Comparison of ENCODE assay signal across 8 mouse cellular contexts in the genomic region with DNA sequence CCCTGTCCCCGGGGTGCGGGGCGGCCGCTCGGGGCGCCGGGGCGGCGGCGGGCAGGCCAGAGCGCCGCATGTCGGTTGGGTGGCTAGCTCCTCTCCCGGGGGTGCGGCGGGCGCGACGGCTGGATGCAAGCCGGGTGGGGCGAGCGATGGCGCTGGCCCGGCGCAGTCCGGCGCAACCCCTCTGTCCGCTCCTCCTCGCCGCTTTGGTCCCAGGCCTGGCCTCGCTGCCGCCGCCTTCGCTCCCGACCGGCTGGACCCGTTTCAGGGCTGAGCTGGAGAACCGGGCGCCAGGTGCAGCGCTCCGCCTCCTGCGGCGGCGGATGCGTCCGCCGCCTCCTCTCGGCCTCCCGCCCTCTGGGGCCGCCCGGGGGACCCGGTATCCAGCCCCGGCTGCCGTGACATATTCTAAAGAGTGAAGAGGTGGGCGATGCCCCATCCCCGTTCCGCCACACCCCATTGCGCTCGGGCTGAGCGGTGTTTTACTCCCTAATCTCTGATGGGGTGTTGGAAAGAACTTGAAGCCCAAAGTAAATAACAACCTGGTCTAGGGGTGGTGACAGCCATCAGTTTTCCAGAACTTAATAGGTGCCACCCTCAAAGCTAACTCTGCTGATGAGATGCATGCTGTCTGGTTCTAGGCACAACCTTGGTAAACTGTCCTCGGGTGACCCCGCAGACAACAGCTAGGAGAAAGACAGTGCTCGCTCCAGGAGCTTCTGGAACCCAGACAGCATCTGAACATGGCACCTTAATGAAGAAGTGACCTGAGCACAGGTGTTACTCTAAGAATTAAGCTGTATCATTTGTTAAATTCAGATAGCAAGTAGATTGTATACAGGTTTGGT. TPM values are rescaled to one million over a fixed set of nuclear protein-coding genes. Genes with fewer than 3 reads are reported as not detected.
DNase-seq lines count a peak whose midpoint lies in the region; ATAC-seq and TF ChIP-seq lines count a peak whose summit lies in the region.

A gene (minus strand): TSS at position 407 of the 845 bp plus-strand sequence.

- H3K9ac ChIP-seq in forebrain, embryonic 13.5 days = peak within 1 kb of the TSS; percentile 93
- H3K9ac ChIP-seq in heart, postnatal 0 days (replicated peaks; ENCODE audit: low read depth, low read length) = peak within 1 kb of the TSS; percentile 70
- H3K9ac ChIP-seq in liver, embryonic 16.5 days (ENCODE audit: low read depth, low read length) = peak within 1 kb of the TSS; percentile 56
- H3K9ac ChIP-seq in neural tube, embryonic 11.5 days (ENCODE audit: low read length) = peak within 1 kb of the TSS; percentile 92
- H3K9ac ChIP-seq in stomach, embryonic 16.5 days (ENCODE audit: low read length) = peak within 1 kb of the TSS; percentile 75

- H3K4me1 ChIP-seq in forebrain, embryonic 13.5 days = peaks cover 5% of the 10 kb centered on the region; the same call in 1 of the 2 replicates
- H3K4me1 ChIP-seq in heart, postnatal 0 days (ENCODE audit: control insufficient read depth, insufficient read depth) = peaks cover 4% of the 10 kb centered on the region; the same call in 1 of the 2 replicates
- H3K4me1 ChIP-seq in liver, embryonic 16.5 days (ENCODE audit: control insufficient read depth, low read depth, low read length) = no peaks in the 10 kb centered on the region; the same call in 1 of the 2 replicates
- no peaks in the 10 kb centered on the region for H3K4me1 ChIP-seq in neural tube, embryonic 11.5 days (ENCODE audit: control insufficient read depth, insufficient read depth, low read length)
- H3K4me1 ChIP-seq in stomach, embryonic 16.5 days (ENCODE audit: control insufficient read depth, insufficient read depth, low read length) = peaks cover 3% of the 10 kb centered on the region; the same call in 1 of the 2 replicates

- no peak for TF ChIP-seq EP300 in heart, postnatal 0 days (IDR thresholded peaks at IDR 0.05; ENCODE audit: low read depth)

- H3K9me3 ChIP-seq in forebrain, embryonic 13.5 days (replicated peaks) = no peaks in the 10 kb centered on the region
- H3K9me3 ChIP-seq in heart, postnatal 0 days (replicated peaks; ENCODE audit: control insufficient read depth, low read length) = no peaks in the 10 kb centered on the region
- no peaks in the 10 kb centered on the region for H3K9me3 ChIP-seq in liver, embryonic 16.5 days (replicated peaks; ENCODE audit: control insufficient read depth, low read length)
- no peaks in the 10 kb centered on the region for H3K9me3 ChIP-seq in neural tube, embryonic 11.5 days (ENCODE audit: control insufficient read depth, low read length)
- no peaks in the 10 kb centered on the region for H3K9me3 ChIP-seq in stomach, embryonic 16.5 days (replicated peaks; ENCODE audit: control insufficient read depth, low read length)

- H3K27me3 ChIP-seq in forebrain, embryonic 13.5 days = no peaks in the 10 kb centered on the region
- H3K27me3 ChIP-seq in heart, postnatal 0 days (ENCODE audit: control insufficient read depth, insufficient read depth, low read length) = no peaks in the 10 kb centered on the region
- peaks cover 19% of the 10 kb centered on the region for H3K27me3 ChIP-seq in liver, embryonic 16.5 days (ENCODE audit: control insufficient read depth, insufficient read depth, low read depth, low read length)
- no peaks in the 10 kb centered on the region for H3K27me3 ChIP-seq in neural tube, embryonic 11.5 days (ENCODE audit: control insufficient read depth, insufficient read depth, low read length)
- no peaks in the 10 kb centered on the region for H3K27me3 ChIP-seq in stomach, embryonic 16.5 days (ENCODE audit: control insufficient read depth, insufficient read depth, low read length)

- ATAC-seq in forebrain, embryonic 13.5 days = peak; percentile 77
- ATAC-seq in heart, postnatal 0 days (ENCODE audit: insufficient read depth, low read depth) = peak; percentile 69
- ATAC-seq in liver, embryonic 16.5 days (ENCODE audit: low read depth) = peak; percentile 41; the same call in 1 of the 2 replicates
- peak; percentile 76 for ATAC-seq in neural tube, embryonic 11.5 days (ENCODE audit: insufficient read depth, low FRiP score, low TSS enrichment)
- peak; percentile 84 for ATAC-seq in stomach, embryonic 16.5 days (ENCODE audit: insufficient read depth, low FRiP score)

- peak within 1 kb of the TSS; percentile 91 for H3K27ac ChIP-seq in forebrain, embryonic 13.5 days
- peak within 1 kb of the TSS; percentile 36; the same call in 1 of the 2 replicates for H3K27ac ChIP-seq in heart, postnatal 0 days (ENCODE audit: low read depth)
- no peak within 1 kb of the TSS for H3K27ac ChIP-seq in liver, embryonic 16.5 days (ENCODE audit: low read length)
- peak within 1 kb of the TSS; percentile 64 for H3K27ac ChIP-seq in neural tube, embryonic 11.5 days (ENCODE audit: low read depth, low read length)
- peak within 1 kb of the TSS; percentile 58 for H3K27ac ChIP-seq in stomach, embryonic 16.5 days (ENCODE audit: low read length)

- TF ChIP-seq CTCF in heart, postnatal 0 days (IDR thresholded peaks at IDR 0.05; ENCODE audit: low read depth) = no peak

- peak within 1 kb of the TSS; percentile 85 for H3K4me2 ChIP-seq in forebrain, embryonic 13.5 days
- peak within 1 kb of the TSS; percentile 93 for H3K4me2 ChIP-seq in heart, postnatal 0 days (ENCODE audit: low read depth, low read length)
- H3K4me2 ChIP-seq in liver, embryonic 16.5 days (ENCODE audit: low read depth, low read length) = peak within 1 kb of the TSS; percentile 74
- H3K4me2 ChIP-seq in neural tube, embryonic 11.5 days (ENCODE audit: low read depth) = peak within 1 kb of the TSS; percentile 93
- peak within 1 kb of the TSS; percentile 88 for H3K4me2 ChIP-seq in stomach, embryonic 16.5 days (ENCODE audit: low read depth, low read length)

- peak within 1 kb of the TSS; percentile 87 for H3K4me3 ChIP-seq in forebrain, embryonic 13.5 days
- peak within 1 kb of the TSS; percentile 94 for H3K4me3 ChIP-seq in heart, postnatal 0 days (ENCODE audit: low read depth, low read length)
- H3K4me3 ChIP-seq in liver, embryonic 16.5 days (ENCODE audit: low read depth, low read length) = peak within 1 kb of the TSS; percentile 66
- peak within 1 kb of the TSS; percentile 86 for H3K4me3 ChIP-seq in neural tube, embryonic 11.5 days (ENCODE audit: low read depth, low read length)
- peak within 1 kb of the TSS; percentile 86 for H3K4me3 ChIP-seq in stomach, embryonic 16.5 days (replicated peaks; ENCODE audit: low read length)

- DNase-seq in CD4-positive, CD25-positive, alpha-beta regulatory T cell, adult 2 months (ENCODE audit: low read depth, low spot score) = peak; percentile 62
- peak; percentile 83 for DNase-seq in brain, adult 2 months (ENCODE audit: low read depth, low spot score)
- DNase-seq in heart, postnatal 0 days (ENCODE audit: low spot score) = peak; percentile 63
- peak; percentile 59 to 77 for DNase-seq in kidney, postnatal 25 days
- DNase-seq in neural tube, embryonic 11.5 days (ENCODE audit: low spot score) = peak; percentile 67

- H3K36me3 ChIP-seq in forebrain, embryonic 13.5 days (ENCODE audit: poor library complexity, severe bottlenecking) = no peaks in the 10 kb centered on the region
- H3K36me3 ChIP-seq in heart, postnatal 0 days (replicated peaks; ENCODE audit: control insufficient read depth, insufficient read depth, low read length) = no peaks in the 10 kb centered on the region
- no peaks in the 10 kb centered on the region for H3K36me3 ChIP-seq in liver, embryonic 16.5 days (ENCODE audit: control insufficient read depth, insufficient read depth)
- H3K36me3 ChIP-seq in neural tube, embryonic 11.5 days (ENCODE audit: control insufficient read depth, insufficient read depth, low read length) = no peaks in the 10 kb centered on the region
- H3K36me3 ChIP-seq in stomach, embryonic 16.5 days (ENCODE audit: control insufficient read depth, insufficient read depth, low read length) = no peaks in the 10 kb centered on the region

- WGBS in forebrain, embryonic 13.5 days = 1% methylated on average over 45 of the region's 63 CpGs
- WGBS in heart, postnatal 0 days = 4% methylated on average over 41 of the region's 63 CpGs
- 2% methylated on average over 46 of the region's 63 CpGs for WGBS in liver, embryonic 16.5 days (ENCODE audit: insufficient replicate concordance)
- 1% methylated on average over 52 of the region's 63 CpGs for WGBS in neural tube, embryonic 11.5 days
- WGBS in stomach, embryonic 16.5 days = 2% methylated on average over 57 of the region's 63 CpGs

RNA-seq across cellular contexts. Expression of the gene that starts here (rescaled TPM):
- 4.0 TPM in 2 replicates for polyA plus RNA-seq in forebrain, embryonic 13.5 days (2015; fragmentation: Nextera tagmentation; extraction: Ambion mirVana)
- total RNA-seq in heart, postnatal 0 days (2014; rRNA removed; ENCODE audit: low replicate concordance) = 9.7 and 10.7 TPM in 2 replicates
- polyA plus RNA-seq in heart, postnatal 0 days (2015; fragmentation: Nextera tagmentation; extraction: Ambion mirVana) = 1.7 and 2.0 TPM in 2 replicates
- 0.49 and 0.61 TPM in 2 replicates for polyA plus RNA-seq in liver, embryonic 16.5 days (2015; fragmentation: Nextera tagmentation; extraction: Ambion mirVana)
- 4.2 and 4.7 TPM in 2 replicates for polyA plus RNA-seq in neural tube, embryonic 11.5 days (2014; fragmentation: Nextera tagmentation; extraction: Ambion mirVana)
- 5.2 and 6.1 TPM in 2 replicates for polyA plus RNA-seq in stomach, embryonic 16.5 days (2015; fragmentation: Nextera tagmentation; extraction: Ambion mirVana)

Comparison
In these comparisons a context has a peak if more than half of its experiments do, and no peak if none do; other contexts are left out.
1. Peak in ATAC-seq, H3K4me3 ChIP-seq, H3K9ac ChIP-seq and H3K4me2 ChIP-seq in liver, embryonic 16.5 days; RNA of the gene not detected or under 1 TPM.